Mouse (Mus musculus): ENCODE measurements around the gene Cdk15. TPM values are rescaled to one million over a fixed set of nuclear protein-coding genes. Genes with fewer than 3 reads are reported as not detected.

Gene Cdk15
- total RNA-seq (2023), result not detected

GRCm38 (mm10) chr1:59256751-59257231 lies at the start of gene Cdk15:
Cdk15 (plus strand) TSS chr1:59256906.

GRCm38 (mm10) chr1:59236856-59237441 lies 19.8 kb upstream of the Cdk15 start, which contains the start of gene Als2:
Als2 (minus strand) TSS chr1:59237231.

Other genes with a start within 250 kb of the Cdk15 start
- not detected for gene C2cd6, start 162.0 kb upstream of the Cdk15 start, total RNA-seq (2023)
- gene Tmem237, start 136.5 kb upstream of the Cdk15 start, total RNA-seq (2023), result 1 to 10 TPM; 5.3 to 5.5 TPM
- gene Mpp4, start 93.5 kb upstream of the Cdk15 start, total RNA-seq (2023), result under 1 TPM in 1 of 2 experiments, not detected in 1; 0.11 TPM
- gene Als2, start 19.7 kb upstream of the Cdk15 start, total RNA-seq (2023), result 1 to 10 TPM; 5.8 to 7.5 TPM
- gene Fzd7, start 225.5 kb downstream of the Cdk15 start, total RNA-seq (2023), result 1 to 10 TPM; 3.2 to 3.6 TPM

Data from neutrophil, adult 83 days (primary cell).